Mouse (Mus musculus) thymus, postnatal 0 days (tissue): ENCODE data around the gene Dnm3. TPM values are rescaled to one million over a fixed set of nuclear protein-coding genes. Genes with fewer than 3 reads are reported as not detected.

ENCODE experiments used
- DNase-seq: peaks from one replicate; pipeline ENCODE4 v3.0.0-alpha.2; 2015; ENCODE audit warnings: low spot score
- polyA plus RNA-seq: library from polyadenylated mRNA; unstranded; fragments of >200 nt; fragmentation: Nextera tagmentation; extraction: Ambion mirVana; gene quantifications from 2 replicates; pipeline ENCODE4 v1.2.1, GENCODE M21; 2015

Dnm3 gene
- polyA plus RNA-seq: 2.1 and 2.2 TPM in 2 replicates

GRCm38 (mm10) chr1:162477246-162478209 lies at the start of gene Dnm3:
Dnm3 (minus strand) TSS chr1:162478034.
- DNase-seq: peak; percentile 28

GRCm38 (mm10) chr1:162515116-162515515 lies 37.3 kb upstream of the Dnm3 start:
- DNase-seq: no peak

GRCm38 (mm10) chr1:162510013-162510356 lies 32.2 kb upstream of the Dnm3 start:
- no peak for DNase-seq

- DNase-seq: no peak
Observed at GRCm38 (mm10) chr1:162509329-162510012, 31.6 kb upstream of the Dnm3 start.

GRCm38 (mm10) chr1:162508211-162509005 lies 30.6 kb upstream of the Dnm3 start:
- DNase-seq: no peak

GRCm38 (mm10) chr1:162506516-162506915 lies 28.7 kb upstream of the Dnm3 start:
- no peak for DNase-seq

- DNase-seq: no peak
Observed at GRCm38 (mm10) chr1:162505649-162506048, 27.8 kb upstream of the Dnm3 start.

GRCm38 (mm10) chr1:162476531-162477080 lies 1.2 kb downstream of the Dnm3 start:
- DNase-seq: no peak

GRCm38 (mm10) chr1:162472949-162473348 lies 4.9 kb downstream of the Dnm3 start:
- DNase-seq: no peak

- DNase-seq: no peak
Observed at GRCm38 (mm10) chr1:162471089-162471488, 6.7 kb downstream of the Dnm3 start.

- DNase-seq: no peak
Observed at GRCm38 (mm10) chr1:162469752-162470280, 8.0 kb downstream of the Dnm3 start.

GRCm38 (mm10) chr1:162463676-162464075 lies 14.2 kb downstream of the Dnm3 start:
- DNase-seq: no peak

- no peak for DNase-seq
Observed at GRCm38 (mm10) chr1:162458711-162459110, 19.1 kb downstream of the Dnm3 start.

- no peak for DNase-seq
Observed at GRCm38 (mm10) chr1:162456861-162457260, 21.0 kb downstream of the Dnm3 start.

GRCm38 (mm10) chr1:162456406-162456805 lies 21.4 kb downstream of the Dnm3 start:
- DNase-seq: no peak

- DNase-seq: no peak
Observed at GRCm38 (mm10) chr1:162453578-162453977, 24.3 kb downstream of the Dnm3 start.

GRCm38 (mm10) chr1:162453030-162453429 lies 24.8 kb downstream of the Dnm3 start:
- no peak for DNase-seq

GRCm38 (mm10) chr1:162449161-162449909 lies 28.5 kb downstream of the Dnm3 start:
- DNase-seq: no peak

- no peak for DNase-seq
Observed at GRCm38 (mm10) chr1:162444805-162445204, 33.0 kb downstream of the Dnm3 start.

- no peak for DNase-seq
Observed at GRCm38 (mm10) chr1:162439576-162439975, 38.3 kb downstream of the Dnm3 start.
